Mouse (Mus musculus) brain, embryonic 18.5 days (tissue): Measurements from ENCODE around the gene Crebl2.

ENCODE experiments used
- DNase-seq: peaks from one replicate; pipeline ENCODE4 v3.0.0-alpha.2; 2012; ENCODE audit warnings: low read depth, low spot score

The Crebl2 gene

GRCm38 (mm10) chr6:134905811-134906210 lies 75.9 kb downstream of the Crebl2 start:
- no peak for DNase-seq
